ENCODE assay signal across 9 mouse cellular contexts in genomic region chr16:72662837-72663350, GRCm38 (mm10).
DNase-seq lines count a peak whose midpoint lies in the region; ATAC-seq and TF ChIP-seq lines count a peak whose summit lies in the region.
"Had no signal": no experiment of that assay in that cellular context is flagged by ENCODE, and none has a peak within 500 bp of the region (broad histone marks: within the 10 kb centered on the region; RNA-seq: fewer than 3 reads in every experiment).

No protein-coding gene starts in this region.

- H3K4me1 ChIP-seq in forebrain, embryonic 14.5 days (ENCODE audit: control insufficient read depth, insufficient read depth, low read length): peaks cover 10% of the 10 kb centered on the region
- 0 out of 2 replicates have a peak, but pooled peaks cover 4% of the 10 kb centered on the region for H3K4me1 ChIP-seq in heart, postnatal 0 days (ENCODE audit: control insufficient read depth, insufficient read depth)
- no peaks in the 10 kb centered on the region for H3K4me1 ChIP-seq in liver, embryonic 14.5 days (replicated peaks; ENCODE audit: control insufficient read depth in 2 of 2, insufficient read depth in 2 of 2, low read length in 1 of 2)
- H3K4me1 ChIP-seq in neural tube, embryonic 15.5 days: peaks cover 14% of the 10 kb centered on the region

- H3K4me2 ChIP-seq in forebrain, embryonic 14.5 days (ENCODE audit: low read length): peak overlapping the region; percentile 93
- peak overlapping the region; percentile 96 for H3K4me2 ChIP-seq in heart, postnatal 0 days (ENCODE audit: low read depth, low read length)
- H3K4me2 ChIP-seq in liver, embryonic 14.5 days (ENCODE audit: low read depth): peak overlapping the region; percentile 47
- H3K4me2 ChIP-seq in neural tube, embryonic 15.5 days: peak overlapping the region; percentile 89

- WGBS in forebrain, embryonic 14.5 days: under 1% methylated on average over 26 of the region's 26 CpGs
- 1% methylated on average over 26 of the region's 26 CpGs for WGBS in heart, postnatal 0 days
- WGBS in liver, embryonic 14.5 days (ENCODE audit: insufficient replicate concordance): under 1% methylated on average over 21 of the region's 26 CpGs
- 0% methylated on average over 26 of the region's 26 CpGs for WGBS in neural tube, embryonic 15.5 days

- H3K9ac ChIP-seq in forebrain, embryonic 14.5 days (ENCODE audit: low read length): peak overlapping the region; percentile 76
- H3K9ac ChIP-seq in heart, postnatal 0 days (replicated peaks; ENCODE audit: low read depth, low read length): peak overlapping the region; percentile 52
- no peak overlapping the region for H3K9ac ChIP-seq in liver, embryonic 14.5 days (replicated peaks)
- H3K9ac ChIP-seq in neural tube, embryonic 15.5 days (replicated peaks): peak overlapping the region; percentile 73

- no peak for TF ChIP-seq CTCF in heart, postnatal 0 days (IDR thresholded peaks at IDR 0.05; ENCODE audit: low read depth)
- TF ChIP-seq CTCF in liver, embryonic 14.5 days (IDR thresholded peaks at IDR 0.05; ENCODE audit: low read depth): 0 out of 2 replicates have a peak, but pooled peaks have one; percentile 2

- peak; percentile 91 for ATAC-seq in forebrain, embryonic 14.5 days
- ATAC-seq in heart, postnatal 0 days (ENCODE audit: insufficient read depth, low read depth): peak; percentile 85
- peak; percentile 65 for ATAC-seq in liver, embryonic 14.5 days (ENCODE audit: insufficient read depth)
- peak; percentile 91 for ATAC-seq in neural tube, embryonic 15.5 days (ENCODE audit: low FRiP score)

- no peaks in the 10 kb centered on the region for H3K36me3 ChIP-seq in forebrain, embryonic 14.5 days (ENCODE audit: control insufficient read depth, insufficient read depth, low read length)
- no peaks in the 10 kb centered on the region for H3K36me3 ChIP-seq in heart, postnatal 0 days (replicated peaks; ENCODE audit: control insufficient read depth, insufficient read depth, low read length)
- H3K36me3 ChIP-seq in liver, embryonic 14.5 days (replicated peaks; ENCODE audit: control insufficient read depth, insufficient read depth, low read depth): no peaks in the 10 kb centered on the region
- no peaks in the 10 kb centered on the region for H3K36me3 ChIP-seq in neural tube, embryonic 15.5 days

- peak; percentile 18 to 60 for DNase-seq in spleen, postnatal 4 days (ENCODE audit: low spot score in 2 of 2)
- no peak for DNase-seq in spleen, postnatal 14 days (ENCODE audit: low spot score in 2 of 2)
- DNase-seq in forebrain, embryonic 14.5 days (ENCODE audit: low spot score): peak; percentile 91
- peak; percentile 79 for DNase-seq in heart, postnatal 0 days (ENCODE audit: low spot score)
- peak; percentile 33 to 57 for DNase-seq in kidney, postnatal 36 days
- DNase-seq in liver, embryonic 14.5 days (ENCODE audit: low read depth in 3 of 3, low spot score in 3 of 3): peak in 1 of 3 experiments; percentile 9
- peak; percentile 29 for DNase-seq in urinary bladder, postnatal 10 days (ENCODE audit: low spot score)

- no peaks in the 10 kb centered on the region for H3K9me3 ChIP-seq in forebrain, embryonic 14.5 days (replicated peaks; ENCODE audit: control insufficient read depth, low read length)
- H3K9me3 ChIP-seq in heart, postnatal 0 days (replicated peaks; ENCODE audit: control insufficient read depth, low read length): no peaks in the 10 kb centered on the region
- no peaks in the 10 kb centered on the region for H3K9me3 ChIP-seq in liver, embryonic 14.5 days (ENCODE audit: control insufficient read depth, low read length)
- H3K9me3 ChIP-seq in neural tube, embryonic 15.5 days (replicated peaks): no peaks in the 10 kb centered on the region
- H3K9me3 ChIP-seq: megakaryocyte, embryonic 14.5 days had no signal

- peak overlapping the region; percentile 82 for H3K27ac ChIP-seq in forebrain, embryonic 14.5 days (ENCODE audit: low read depth, low read length)
- H3K27ac ChIP-seq in heart, postnatal 0 days (ENCODE audit: low read depth): peak overlapping the region; percentile 82
- H3K27ac ChIP-seq in liver, embryonic 14.5 days: no peak overlapping the region
- H3K27ac ChIP-seq in neural tube, embryonic 15.5 days (replicated peaks): peak overlapping the region; percentile 88

- H3K27me3 ChIP-seq in forebrain, embryonic 14.5 days (replicated peaks; ENCODE audit: control insufficient read depth, insufficient read depth, low read length): no peaks in the 10 kb centered on the region
- no peaks in the 10 kb centered on the region for H3K27me3 ChIP-seq in heart, postnatal 0 days (ENCODE audit: control insufficient read depth, insufficient read depth, low read length)
- peaks cover 2% of the 10 kb centered on the region for H3K27me3 ChIP-seq in liver, embryonic 14.5 days (ENCODE audit: control insufficient read depth, insufficient read depth, low read length)
- H3K27me3 ChIP-seq in neural tube, embryonic 15.5 days (replicated peaks): no peaks in the 10 kb centered on the region

- peak overlapping the region; percentile 77 for H3K4me3 ChIP-seq in forebrain, embryonic 14.5 days (ENCODE audit: low read depth, low read length)
- peak overlapping the region; percentile 67 for H3K4me3 ChIP-seq in heart, postnatal 0 days (ENCODE audit: low read depth, low read length)
- H3K4me3 ChIP-seq in liver, embryonic 14.5 days (ENCODE audit: insufficient read depth in 1 of 2, low read depth in 2 of 2, low read length in 2 of 2): peak overlapping the region; percentile 56 to 67
- peak overlapping the region; percentile 92 for H3K4me3 ChIP-seq in neural tube, embryonic 15.5 days (replicated peaks)

- no peak for TF ChIP-seq EP300 in heart, postnatal 0 days (IDR thresholded peaks at IDR 0.05; ENCODE audit: low read depth)
- TF ChIP-seq EP300 in liver, embryonic 14.5 days (IDR thresholded peaks at IDR 0.05; ENCODE audit: low read depth): no peak

Comparison
In these comparisons a context has a peak if more than half of its experiments do, and no peak if none do; other contexts are left out.
1. DNase-seq: peak in spleen, postnatal 4 days (2 of 2), forebrain, embryonic 14.5 days (single experiment), heart, postnatal 0 days (single experiment), kidney, postnatal 36 days (2 of 2) and urinary bladder, postnatal 10 days (single experiment); none in spleen, postnatal 14 days (0 of 2).
2. Peak in every context shown above with its lines, with median percentiles within 50 percentile points of each other: ATAC-seq, H3K4me2 ChIP-seq and H3K4me3 ChIP-seq.